Mouse (Mus musculus): ENCODE results near the gene Gm30191. TPM values are rescaled to one million over a fixed set of nuclear protein-coding genes. Genes with fewer than 3 reads are reported as not detected.
"Not testable (repeated sequence)": the region's sequence is repeated elsewhere in the genome, so short reads cannot be mapped to it uniquely, and the experiment has no call there.

Gm30191 gene
- total RNA-seq, 2 experiments from 2014 or later, result not detected

GRCm38 (mm10) chr4:134253722-134254324, 7.1 kb downstream of the Gm30191 start, which contains the start of gene Grrp1:
Gene Grrp1, minus strand, starts transcription at chr4:134254106.
- no peak for DNase-seq
- TF ChIP-seq CTCF (IDR thresholded peaks at IDR 0.05), result no peak
- intact Hi-C loops (cut with DNase I), result loop anchor here (5.0 kb wide), 1 partner anchor 118 kb away; no protein-coding TSS in a partner anchor
- peak within 1 kb of the TSS; percentile 76 for H3K4me3 ChIP-seq
- H3K27ac ChIP-seq, result peak within 1 kb of the TSS; percentile 84

DNA sequence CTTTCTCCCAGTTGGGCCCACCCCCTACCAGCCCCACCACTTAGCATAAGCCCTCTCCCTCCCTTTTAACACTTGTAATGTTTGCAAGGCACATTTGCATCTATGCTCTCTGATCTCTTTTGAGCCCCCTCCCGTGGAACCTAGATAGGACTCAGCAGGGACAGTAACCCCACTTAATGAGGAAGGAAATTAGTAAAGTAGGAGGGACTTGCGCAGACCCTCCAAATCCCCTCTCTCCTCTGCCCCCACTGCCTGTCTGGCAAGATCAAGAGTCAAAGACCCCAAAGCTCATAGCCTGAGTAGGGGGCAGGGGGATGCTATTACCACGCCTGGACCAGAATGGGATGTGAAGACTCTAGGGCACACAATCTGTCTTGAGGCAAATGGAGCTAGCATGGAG, 8.1 kb downstream of the Gm30191 start:
- DNase-seq, result no peak
- Histone ChIP-seq H3K4me3 (no peak overlapping the region; the same call in 1 of the 2 replicates), H3K27ac (peak overlapping the region; percentile 84)
- no peak for TF ChIP-seq CTCF (IDR thresholded peaks at IDR 0.05)
- intact Hi-C loops (cut with DNase I), result loop anchor here (5.0 kb wide), 1 partner anchor 117 kb away; no protein-coding TSS in a partner anchor

GRCm38 (mm10) chr4:134255854-134256253, 9.1 kb downstream of the Gm30191 start:
- Histone ChIP-seq H3K27ac (peak overlapping the region; percentile 74), H3K4me3 (peak overlapping the region; percentile 39)
- no peak for DNase-seq
- no peak for TF ChIP-seq CTCF (IDR thresholded peaks at IDR 0.05)
- intact Hi-C loops (cut with DNase I), result no loop called here

- DNase-seq, result no peak
- H3K4me3 ChIP-seq, result peak overlapping the region; percentile 39
- peak overlapping the region; percentile 74 for H3K27ac ChIP-seq
- no peak for TF ChIP-seq CTCF (IDR thresholded peaks at IDR 0.05)
- intact Hi-C loops (cut with DNase I), result no loop called here
Measured at GRCm38 (mm10) chr4:134256407-134257197, 9.9 kb downstream of the Gm30191 start.

DNA sequence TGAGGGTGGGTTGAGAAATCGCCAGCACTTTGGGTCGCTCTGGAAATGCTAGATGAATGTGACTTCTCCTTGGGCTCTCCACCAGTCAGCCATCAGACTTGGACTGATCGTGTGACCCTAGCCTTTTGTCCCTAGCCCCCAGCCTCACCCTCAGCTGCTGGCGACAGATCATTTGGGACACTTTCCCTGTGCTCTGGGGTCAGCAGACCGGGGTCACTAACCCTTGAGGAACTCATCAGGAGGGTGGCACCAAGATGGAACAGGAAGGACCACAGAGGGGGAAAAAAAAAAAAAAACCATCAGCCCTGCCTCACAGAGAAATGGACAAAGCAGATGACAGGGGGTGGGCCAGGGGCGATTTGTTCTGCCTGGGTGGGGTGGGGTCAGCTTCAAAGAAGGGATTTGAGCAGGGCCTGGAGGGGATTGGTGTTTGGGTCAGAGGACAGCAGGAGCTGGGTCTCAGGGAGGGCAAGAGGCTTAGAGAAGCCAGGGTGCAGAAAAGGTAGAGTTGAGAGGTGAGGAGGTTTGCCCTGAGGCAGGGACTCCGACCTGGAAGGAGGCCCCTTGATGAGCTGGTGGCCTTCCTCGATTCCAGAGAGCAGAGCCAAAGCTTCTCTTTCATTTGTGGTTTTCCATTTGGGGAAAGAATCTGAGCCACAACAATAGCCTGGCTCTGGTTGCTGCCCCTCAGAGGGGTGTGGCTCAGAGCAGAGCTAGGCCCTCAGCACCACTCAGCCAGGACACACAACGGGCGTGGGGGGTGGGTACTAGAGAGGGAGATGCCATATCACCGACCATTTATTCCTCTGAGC, 10.7 kb downstream of the Gm30191 start:
- intact Hi-C loops (cut with DNase I), result no loop called here
- Histone ChIP-seq H3K4me3 (peak overlapping the region; percentile 23; the same call in 1 of the 2 replicates), H3K27ac (peak overlapping the region; percentile 74)
- no peak for DNase-seq
- TF ChIP-seq CTCF (IDR thresholded peaks at IDR 0.05), result no peak

DNA sequence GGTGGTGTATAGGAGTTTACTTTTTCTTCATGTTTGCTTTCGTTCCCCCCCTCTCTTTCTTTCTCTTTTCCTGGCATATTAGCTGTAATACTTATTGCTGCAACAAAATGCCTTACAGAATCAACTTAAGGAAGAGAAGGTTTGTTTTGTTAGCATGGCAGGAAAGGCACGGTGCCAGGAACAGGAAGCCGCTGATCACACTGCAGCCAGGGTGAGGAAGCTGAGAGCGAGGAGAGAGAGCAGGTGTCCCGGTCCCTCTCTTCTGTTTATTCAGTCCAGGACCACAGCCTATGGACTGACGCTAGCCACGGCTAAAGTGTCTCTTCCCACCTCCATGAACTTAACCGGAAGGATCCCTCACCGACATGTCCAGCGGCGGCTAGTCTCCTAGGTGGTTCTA, 11.6 kb downstream of the Gm30191 start:
- Histone ChIP-seq H3K4me3 (no peak overlapping the region), H3K27ac (peak overlapping the region; percentile 74; the same call in 1 of the 2 replicates)
- no peak for DNase-seq
- intact Hi-C loops (cut with DNase I), result no loop called here
- no peak for TF ChIP-seq CTCF (IDR thresholded peaks at IDR 0.05)

- Histone ChIP-seq H3K27ac (no peak overlapping the region), H3K4me3 (no peak overlapping the region)
- peak; percentile 84 for TF ChIP-seq CTCF (IDR thresholded peaks at IDR 0.05)
- intact Hi-C loops (cut with DNase I), result loop anchor here (1.0 to 10.0 kb wide), 2 partner anchors 125 to 212 kb away; no protein-coding TSS in a partner anchor
- DNase-seq, result peak; percentile 76
Measured at GRCm38 (mm10) chr4:134263191-134263590, 16.5 kb downstream of the Gm30191 start.

GRCm38 (mm10) chr4:134265860-134266585, 19.3 kb downstream of the Gm30191 start:
- Histone ChIP-seq H3K4me3 (no peak overlapping the region), H3K27ac (peak overlapping the region; percentile 43; the same call in 1 of the 2 replicates)
- no peak for TF ChIP-seq CTCF (IDR thresholded peaks at IDR 0.05)
- intact Hi-C loops (cut with DNase I), result loop anchor here (10.0 kb wide), 1 partner anchor 209 kb away; no protein-coding TSS in a partner anchor
- DNase-seq, result no peak

DNA sequence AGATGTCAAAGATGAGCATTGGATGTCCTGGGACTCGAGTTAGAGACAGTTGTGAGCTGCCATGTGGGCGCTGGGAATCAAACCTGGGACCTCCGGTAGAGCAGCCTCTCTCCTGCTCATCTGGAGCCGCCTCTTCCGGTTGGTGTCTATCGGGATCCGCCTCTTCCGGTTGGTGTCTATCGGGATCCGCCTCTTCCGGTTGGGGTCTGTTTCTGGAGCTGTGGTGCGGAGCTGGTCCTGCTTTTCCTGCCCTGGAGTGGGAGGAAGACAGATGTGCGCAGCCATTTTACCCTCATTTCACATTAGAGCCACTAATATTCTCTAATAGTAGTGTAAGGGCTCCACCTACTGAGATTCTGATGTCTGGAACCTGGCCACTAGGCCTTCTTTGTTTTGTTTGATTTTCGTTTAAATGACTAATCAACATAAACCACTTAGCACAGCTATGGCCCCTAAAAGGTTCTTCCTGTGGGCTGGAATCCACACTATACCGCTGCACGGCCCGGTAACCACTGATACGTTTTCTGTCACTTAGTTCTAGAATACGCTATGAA, 21.4 kb downstream of the Gm30191 start:
- peak; percentile 45 for TF ChIP-seq CTCF (IDR thresholded peaks at IDR 0.05)
- Histone ChIP-seq H3K4me3 (no peak overlapping the region), H3K27ac (no peak overlapping the region)
- intact Hi-C loops (cut with DNase I), result loop anchor here (10.0 kb wide), 1 partner anchor 207 kb away; no protein-coding TSS in a partner anchor
- DNase-seq, result no peak

- intact Hi-C loops (cut with DNase I), result loop anchor here (10.0 kb wide), 1 partner anchor 205 kb away; no protein-coding TSS in a partner anchor
- TF ChIP-seq CTCF (IDR thresholded peaks at IDR 0.05), result peak; percentile 60
- DNase-seq, H3K4me3 ChIP-seq, H3K27ac ChIP-seq: not testable (repeated sequence)
Measured at GRCm38 (mm10) chr4:134269622-134270021, 22.9 kb downstream of the Gm30191 start.

- TF ChIP-seq CTCF (IDR thresholded peaks at IDR 0.05), result no peak
- Histone ChIP-seq H3K27ac (no peak overlapping the region), H3K4me3 (no peak overlapping the region)
- DNase-seq, result no peak
- intact Hi-C loops (cut with DNase I), result no loop called here
Measured at GRCm38 (mm10) chr4:134271979-134272378, 25.2 kb downstream of the Gm30191 start.

Data from gastrocnemius, adult 2 months (tissue).